Mouse (Mus musculus): ENCODE results near the gene Cadm1.

The Cadm1 gene

GRCm38 (mm10) chr9:47609443-47609842 is 79.5 kb downstream of the Cadm1 start:
- no peak for DNase-seq

- DNase-seq = no peak
These were observed 80.3 kb downstream of the Cadm1 start for GRCm38 (mm10) chr9:47610316-47610715.

- DNase-seq = no peak
These were observed 83.0 kb downstream of the Cadm1 start for GRCm38 (mm10) chr9:47612894-47613412.

- peak; percentile 30 for DNase-seq
These were observed 85.1 kb downstream of the Cadm1 start for GRCm38 (mm10) chr9:47615049-47615448.

GRCm38 (mm10) chr9:47616391-47616790 is 86.4 kb downstream of the Cadm1 start:
- no peak for DNase-seq

GRCm38 (mm10) chr9:47619501-47620029 is 89.6 kb downstream of the Cadm1 start:
- DNase-seq = no peak

GRCm38 (mm10) chr9:47623447-47624445 is 93.8 kb downstream of the Cadm1 start:
- peak; percentile 34 for DNase-seq

GRCm38 (mm10) chr9:47624565-47625520 is 94.9 kb downstream of the Cadm1 start:
- DNase-seq = peak; percentile 56

GRCm38 (mm10) chr9:47625621-47626210 is 95.7 kb downstream of the Cadm1 start:
- no peak for DNase-seq

GRCm38 (mm10) chr9:47627966-47628365 is 98.0 kb downstream of the Cadm1 start:
- no peak for DNase-seq

GRCm38 (mm10) chr9:47628550-47628949 is 98.6 kb downstream of the Cadm1 start:
- DNase-seq = no peak

- DNase-seq = no peak
These were observed 104.7 kb downstream of the Cadm1 start for GRCm38 (mm10) chr9:47634695-47635094.

GRCm38 (mm10) chr9:47642663-47643062 is 112.7 kb downstream of the Cadm1 start:
- peak; percentile 73 for DNase-seq

- DNase-seq = no peak
These were observed 115.1 kb downstream of the Cadm1 start for GRCm38 (mm10) chr9:47645056-47645455.

GRCm38 (mm10) chr9:47651431-47651830 is 121.5 kb downstream of the Cadm1 start:
- peak; percentile 29 for DNase-seq

- no peak for DNase-seq
These were observed 122.2 kb downstream of the Cadm1 start for GRCm38 (mm10) chr9:47652203-47652602.

- no peak for DNase-seq
These were observed 123.0 kb downstream of the Cadm1 start for GRCm38 (mm10) chr9:47652936-47653335.

GRCm38 (mm10) chr9:47659366-47660090 is 129.6 kb downstream of the Cadm1 start:
- no peak for DNase-seq

GRCm38 (mm10) chr9:47661611-47662010 is 131.6 kb downstream of the Cadm1 start:
- no peak for DNase-seq

GRCm38 (mm10) chr9:47669206-47669605 is 139.2 kb downstream of the Cadm1 start:
- no peak for DNase-seq

GRCm38 (mm10) chr9:47671617-47672016 is 141.6 kb downstream of the Cadm1 start:
- DNase-seq = no peak
